Mouse (Mus musculus): ENCODE results near the gene Ankrd53.
A peak's percentile ranks its signal among the peaks of the same experiment; 100 is the strongest.

DNA sequence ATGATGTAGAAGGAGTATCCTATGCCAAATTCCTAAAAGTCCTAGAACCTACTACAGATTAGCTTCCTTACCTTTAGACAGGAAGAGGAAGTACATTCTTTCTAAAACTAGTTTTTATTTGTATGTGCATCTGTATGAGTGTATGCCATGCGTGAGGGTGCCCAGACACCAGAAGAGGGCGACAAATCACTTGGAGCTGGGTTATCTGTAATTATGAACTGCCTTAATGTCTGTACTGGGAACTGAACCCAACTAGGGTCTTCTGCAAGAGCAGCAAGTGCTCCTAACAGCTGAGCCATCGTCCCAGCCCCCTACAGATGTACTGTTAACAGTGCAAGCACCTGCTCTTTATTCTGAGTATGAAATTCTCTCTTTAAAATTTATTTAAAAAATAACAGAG lies 53.4 kb downstream of the Ankrd53 start:
- peak; percentile 49 for TF ChIP-seq CTCF (conservative IDR thresholded peaks at IDR 0.05; ENCODE audit: low read length)
- TF ChIP-seq POU5F1 (IDR thresholded peaks at IDR 0.05; ENCODE audit: borderline replicate concordance, low read length): no peak
- no peak for TF ChIP-seq NANOG (IDR thresholded peaks at IDR 0.05; ENCODE audit: borderline replicate concordance, low read length)

Data from E14TG2a.4 (cell line).